Mouse (Mus musculus) kidney, adult 2 months (tissue): Measurements from ENCODE around the gene Rtkn.

Experiments
- CTCF ChIP-seq: fragments of 200-500 bp; conservative IDR thresholded peaks from 2 replicates; pipeline ENCODE4 v1.5.1; 2011; ENCODE audit warnings: low read depth, mild to moderate bottlenecking, control low read depth, low read length, moderate library complexity, mixed read lengths; ENCODE audit not compliant: insufficient read depth, insufficient read length
- POLR2A ChIP-seq: fragments of 200-500 bp; IDR thresholded peaks from one replicate; pipeline ENCODE4 v1.6.1; 2011; ENCODE audit warnings: low read depth, low read length, control low read depth

DNA sequence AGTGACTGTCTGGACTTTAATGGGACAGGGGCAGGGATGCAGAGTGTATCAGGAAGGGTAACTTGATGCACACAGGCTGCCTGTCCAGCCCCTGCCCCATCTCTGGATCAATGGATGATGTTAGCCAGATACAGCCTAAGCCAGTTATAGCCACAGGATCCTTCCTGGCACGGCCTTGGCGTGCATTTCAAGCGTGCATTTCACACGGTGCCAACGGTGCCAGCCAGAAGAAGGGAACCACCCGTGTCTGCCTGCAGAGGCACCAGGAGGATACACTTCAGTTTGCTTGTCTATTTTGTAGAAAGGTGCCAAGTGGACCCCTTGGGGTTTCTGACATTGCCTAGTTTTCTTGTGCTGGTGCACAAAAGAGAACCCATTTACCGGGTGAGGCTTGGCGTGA, 4.8 kb downstream of the Rtkn start:
- TF ChIP-seq CTCF: no peak
- TF ChIP-seq POLR2A: no peak
